Mouse (Mus musculus): ENCODE data around the gene Ifi211.
A peak's percentile ranks its signal among the peaks of the same experiment; 100 is the strongest.
"Not testable (repeated sequence)": the region's sequence is repeated elsewhere in the genome, so short reads cannot be mapped to it uniquely, and the experiment has no call there.

The Ifi211 gene

GRCm38 (mm10) chr1:173912548-173913255 is at the start of gene Ifi211:
TSS of gene Ifi211 (minus strand) at chr1:173913046.
- DNase-seq = not testable (repeated sequence)

DNA sequence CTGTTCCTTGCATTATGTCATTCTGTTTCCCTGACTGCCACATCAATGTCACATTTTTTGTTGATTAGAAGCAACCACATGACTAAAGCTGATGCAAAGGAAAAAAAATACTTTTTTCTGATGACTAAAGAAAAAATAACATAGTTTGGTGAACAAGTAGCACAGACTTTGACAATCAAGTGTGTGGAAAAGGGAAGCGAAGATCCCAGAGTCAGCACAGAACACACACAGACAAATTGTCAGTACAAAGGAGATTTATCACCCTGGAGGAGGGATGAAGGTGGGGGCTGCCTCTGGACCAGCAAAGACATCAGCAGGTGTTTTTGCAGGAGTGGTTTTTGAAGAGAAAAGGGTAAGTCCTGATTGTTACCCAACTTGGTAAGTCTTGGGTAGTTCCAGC is 48.6 kb upstream of the Ifi211 start:
- DNase-seq = not testable (repeated sequence)

GRCm38 (mm10) chr1:173959998-173960397 is 47.2 kb upstream of the Ifi211 start:
- DNase-seq = not testable (repeated sequence)

- DNase-seq = not testable (repeated sequence)
Observed at GRCm38 (mm10) chr1:173955839-173956527, 43.1 kb upstream of the Ifi211 start.

- DNase-seq = no peak
Observed at GRCm38 (mm10) chr1:173955071-173955796, 42.4 kb upstream of the Ifi211 start.

DNA sequence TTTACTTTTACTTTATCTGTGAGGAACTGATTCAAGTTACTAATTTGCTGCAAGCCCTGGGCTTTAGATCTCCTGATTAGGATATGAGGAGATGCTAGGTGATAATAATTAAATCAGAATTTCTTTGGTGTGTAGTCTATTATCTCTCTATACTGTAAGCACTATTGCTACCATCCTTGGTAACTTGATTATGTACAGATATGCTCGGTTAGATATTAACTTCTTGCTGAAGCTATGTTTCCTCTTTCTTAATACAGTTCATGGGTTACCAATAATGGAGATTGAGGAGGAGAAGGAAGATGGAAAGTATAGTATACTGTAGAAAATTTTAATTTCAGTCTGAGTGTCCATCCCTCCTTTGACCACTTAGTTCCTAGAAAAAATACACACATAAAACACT is 40.7 kb upstream of the Ifi211 start:
- DNase-seq = no peak

DNA sequence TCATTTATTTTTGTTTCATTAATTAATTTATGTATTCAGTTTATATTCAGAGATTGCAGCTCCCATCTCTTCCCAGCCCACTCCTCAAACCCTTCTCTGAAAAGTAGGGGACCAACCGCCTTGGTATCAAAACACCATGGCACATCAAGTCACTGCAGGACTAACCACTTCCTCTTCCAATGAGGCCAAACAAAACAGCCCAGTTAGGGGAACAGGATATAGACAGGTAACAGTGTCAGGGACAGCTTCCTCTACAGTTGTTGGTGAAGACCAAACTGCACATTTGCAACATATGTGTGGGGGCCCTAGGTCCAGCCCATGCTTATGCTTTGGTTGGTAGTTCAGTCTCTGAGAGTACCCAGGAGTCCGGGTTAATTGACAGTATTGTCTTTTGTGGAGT is 36.2 kb upstream of the Ifi211 start:
- not testable (repeated sequence) for DNase-seq

DNA sequence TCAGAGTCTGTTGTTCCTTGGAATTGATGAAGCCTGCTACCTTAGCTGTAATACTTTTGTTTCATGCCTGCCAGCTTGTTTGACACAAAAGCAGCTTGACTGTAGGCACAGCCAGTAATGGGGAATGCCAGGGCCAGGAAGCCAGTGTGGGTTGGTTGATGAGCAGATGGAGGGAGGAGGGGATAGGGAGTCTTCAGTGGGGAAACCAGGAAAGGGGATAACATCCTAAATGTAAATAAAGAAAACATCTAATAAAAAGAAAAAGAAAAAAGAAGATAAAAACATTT is 29.9 kb upstream of the Ifi211 start:
- not testable (repeated sequence) for DNase-seq

- not testable (repeated sequence) for DNase-seq
Observed at GRCm38 (mm10) chr1:173941924-173942779, 29.3 kb upstream of the Ifi211 start, which contains the start of the genes Mndal and Ifi203. TSS of gene Mndal (minus strand) at chr1:173942491. TSS of gene Ifi203 (minus strand) at chr1:173942672.

GRCm38 (mm10) chr1:173941522-173941921 is 28.7 kb upstream of the Ifi211 start:
- DNase-seq = not testable (repeated sequence)

- DNase-seq = not testable (repeated sequence)
Observed at GRCm38 (mm10) chr1:173919279-173919678, 6.4 kb upstream of the Ifi211 start.

DNA sequence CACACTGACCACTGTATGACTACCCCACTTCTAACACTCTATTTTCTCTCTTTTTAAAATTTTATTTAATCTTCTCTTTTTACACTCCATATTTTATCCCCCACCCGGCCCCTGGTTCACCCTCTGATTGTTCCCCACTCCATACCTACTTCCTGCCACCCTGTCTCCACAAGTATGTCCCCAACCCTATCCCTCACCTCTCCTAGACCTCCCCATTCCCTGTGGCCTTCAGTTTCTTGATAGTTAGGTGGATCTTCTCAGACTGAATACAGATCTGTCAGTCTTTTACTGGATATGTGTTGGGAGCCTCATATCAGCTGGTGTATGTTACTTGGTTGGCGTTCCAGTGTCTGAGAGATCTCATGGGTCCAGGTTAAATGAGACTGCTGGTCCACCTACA is 1.7 kb upstream of the Ifi211 start:
- DNase-seq = no peak

DNA sequence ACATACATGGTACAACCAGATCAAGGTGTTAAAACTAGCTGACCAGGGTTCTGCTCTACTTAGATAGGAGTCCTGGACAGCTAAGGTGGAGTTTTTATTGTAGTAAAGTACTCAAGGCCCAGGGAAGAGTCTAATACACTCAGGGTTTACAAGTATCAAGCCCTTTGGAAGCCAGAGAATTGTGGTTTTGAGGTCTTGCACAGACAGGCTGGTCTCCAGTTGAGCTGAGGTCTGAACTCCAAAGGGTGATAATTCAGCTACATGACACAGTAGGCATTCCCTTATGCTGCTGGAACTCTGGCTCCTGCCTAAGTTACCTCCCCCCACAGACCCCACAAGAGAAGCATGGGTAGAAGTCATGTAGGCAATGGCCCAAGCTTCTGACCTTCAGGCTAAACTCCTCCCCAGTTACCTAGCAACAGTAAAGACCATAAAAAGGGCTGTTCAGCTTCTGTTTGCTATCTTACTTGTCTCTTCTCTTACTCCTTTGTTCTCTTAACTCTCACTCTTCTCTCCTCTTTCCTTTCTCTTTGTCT is 478 bp upstream of the Ifi211 start:
- DNase-seq = not testable (repeated sequence)

- DNase-seq = no peak
Observed at GRCm38 (mm10) chr1:173911808-173912464, 910 bp downstream of the Ifi211 start.

DNA sequence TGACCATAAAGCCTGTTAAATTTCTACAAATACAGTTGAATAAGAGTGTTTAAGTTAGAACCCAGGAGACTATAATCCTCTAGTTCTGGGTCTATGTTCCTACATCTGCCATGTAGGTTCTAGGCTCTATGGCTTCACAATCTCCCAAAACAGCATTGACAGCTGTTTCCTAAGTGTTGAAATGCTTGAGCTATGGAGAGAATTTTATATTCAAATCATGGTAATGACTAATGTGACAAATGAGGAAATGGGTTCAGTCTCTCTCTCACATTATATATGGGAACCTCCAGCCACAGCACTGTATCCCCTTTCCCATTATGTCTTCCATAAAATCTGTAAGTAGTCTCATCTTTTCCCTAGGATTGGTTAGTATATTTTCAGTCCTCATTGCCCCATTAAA is 4.5 kb downstream of the Ifi211 start:
- DNase-seq = not testable (repeated sequence)

GRCm38 (mm10) chr1:173905885-173906284 is 7.0 kb downstream of the Ifi211 start:
- not testable (repeated sequence) for DNase-seq

DNA sequence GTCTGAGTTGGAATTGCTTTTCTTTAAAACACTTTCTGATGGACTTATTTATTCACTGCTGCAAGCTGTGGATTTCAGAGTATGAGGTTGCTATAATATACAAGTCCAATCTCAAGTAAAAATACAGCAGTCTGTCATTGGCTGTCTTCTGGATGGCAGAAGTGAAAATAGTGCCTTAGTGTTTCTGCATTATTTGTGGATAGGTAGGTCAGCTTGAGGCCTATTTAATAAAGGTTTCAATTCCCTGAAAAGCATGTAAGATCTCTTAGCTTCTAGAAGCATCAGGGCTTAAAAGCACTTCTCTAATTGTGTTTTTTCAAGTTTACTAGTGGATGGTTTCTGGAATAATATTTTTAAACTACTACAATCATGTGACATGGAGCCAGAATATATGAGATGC is 23.1 kb downstream of the Ifi211 start:
- not testable (repeated sequence) for DNase-seq

DNA sequence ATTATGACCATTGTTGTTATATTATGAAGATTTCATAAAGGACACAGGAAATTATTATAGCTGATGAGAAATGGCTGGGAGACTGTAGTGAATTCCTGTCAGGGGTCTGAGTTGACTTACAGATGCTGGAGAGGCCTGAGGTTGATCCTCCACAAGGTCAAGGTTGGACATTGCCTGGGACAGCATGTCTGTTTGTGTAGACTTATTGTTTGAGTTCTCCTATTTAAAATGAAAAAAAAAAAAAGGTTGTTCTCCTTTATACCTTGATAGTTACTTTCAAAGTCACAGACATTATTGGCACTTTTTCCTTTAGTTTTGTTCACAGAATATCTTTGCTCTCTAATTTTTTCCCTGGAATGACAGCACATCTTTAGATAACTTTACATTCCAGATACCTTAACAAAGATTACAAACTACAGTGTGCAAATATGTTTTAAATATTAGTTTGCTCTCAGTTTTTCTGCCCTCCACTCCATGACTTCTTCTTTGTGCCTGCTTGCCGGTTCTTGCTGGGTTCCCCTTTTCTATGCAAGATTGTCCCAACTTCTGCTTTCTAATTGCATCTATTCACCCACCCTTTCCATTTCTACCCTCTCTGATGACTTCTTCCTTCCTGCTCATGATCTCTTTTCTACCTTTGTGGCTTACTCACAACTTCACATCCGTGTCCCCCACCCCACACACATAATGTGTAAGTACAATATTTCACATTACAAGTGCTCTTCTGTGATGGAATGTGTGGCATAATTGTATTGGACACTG is 25.6 kb downstream of the Ifi211 start:
- not testable (repeated sequence) for DNase-seq

DNA sequence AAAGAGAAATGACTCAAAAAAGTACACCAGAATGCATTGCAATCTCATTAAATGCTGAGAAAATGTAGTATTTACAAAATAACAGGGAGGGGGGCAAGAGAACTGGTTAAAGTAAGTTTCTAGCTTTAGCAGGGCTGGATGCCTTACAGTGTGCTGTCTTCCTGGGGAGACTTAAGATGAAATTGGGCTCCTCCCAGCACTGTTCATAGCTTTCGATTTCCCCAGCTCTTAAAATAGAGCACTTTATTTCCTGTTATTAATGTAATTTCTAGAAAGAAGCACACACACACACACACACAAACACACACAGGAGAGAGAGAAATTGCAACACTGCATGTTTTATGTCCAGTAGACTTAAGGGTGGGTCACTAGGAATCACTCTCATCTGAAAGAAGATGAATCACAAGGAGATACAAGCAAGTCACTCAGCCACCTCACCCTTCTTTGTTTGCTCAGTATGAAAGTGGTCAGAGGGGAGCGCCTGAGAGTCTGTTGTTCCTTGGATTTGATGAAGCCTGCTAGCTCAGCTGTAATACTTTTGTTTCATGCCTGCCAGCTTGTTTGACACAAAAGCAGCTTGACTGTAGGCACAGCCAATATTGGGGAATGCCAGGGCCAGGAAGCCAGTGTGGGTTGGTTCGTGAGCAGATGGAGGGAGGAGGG is 32.7 kb downstream of the Ifi211 start:
- DNase-seq = peak; percentile 1

DNA sequence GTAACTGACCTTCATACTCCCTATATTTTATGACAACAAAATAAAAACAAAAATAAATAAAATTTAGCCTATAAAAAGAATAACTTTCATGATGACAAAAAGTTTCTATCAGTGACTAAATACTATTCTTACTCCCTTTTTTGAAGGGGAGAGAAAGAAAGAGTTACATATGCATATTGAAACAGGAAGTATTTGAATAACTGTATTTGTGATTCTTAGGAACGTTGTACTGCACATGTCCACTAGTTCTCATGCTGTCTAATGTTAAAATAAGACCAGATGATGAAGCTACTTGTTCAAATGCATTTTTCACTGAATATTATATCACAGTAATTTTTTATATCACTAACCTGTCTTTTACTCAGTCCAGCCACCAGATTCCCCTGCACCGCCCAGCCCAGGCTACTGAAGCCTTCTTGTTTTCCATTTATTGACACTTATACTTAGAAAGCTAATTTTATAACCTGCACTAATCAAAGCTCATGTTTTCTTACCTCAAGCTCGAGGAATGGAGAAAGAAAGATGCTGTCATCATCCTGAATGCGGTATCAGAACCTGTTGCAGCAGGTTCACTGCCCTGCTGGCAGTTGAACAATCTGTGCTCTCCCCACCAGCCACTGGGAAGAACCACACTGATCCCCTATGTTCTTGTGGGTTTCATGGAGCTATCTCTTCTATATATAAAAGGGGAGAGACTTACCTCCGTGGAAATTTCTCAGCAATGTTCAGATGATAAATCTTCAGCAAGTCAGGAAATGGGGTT is 33.4 kb downstream of the Ifi211 start:
- not testable (repeated sequence) for DNase-seq

Measured in lung, postnatal 14 days (tissue).